Mouse (Mus musculus): ENCODE data around the gene Olfr655. TPM values are rescaled to one million over a fixed set of nuclear protein-coding genes. Genes with fewer than 3 reads are reported as not detected.

The Olfr655 gene
- not detected for total RNA-seq (2021)

- DNase-seq (ENCODE audit: low spot score in 2 of 2) = no peak
- intact Hi-C loops (cut with DNase I) = no loop called here
These were observed at the start of gene Olfr655 for GRCm38 (mm10) chr7:104601679-104602078. Gene Olfr655 (minus strand): TSS chr7:104601779.

GRCm38 (mm10) chr7:104646841-104647482 lies 45.4 kb upstream of the Olfr655 start, which contains the start of gene Olfr658:
Gene Olfr658 (minus strand): TSS chr7:104647305.
- DNase-seq (ENCODE audit: low spot score in 2 of 2) = peak; percentile 4 to 5
- intact Hi-C loops (cut with DNase I) = no loop called here

GRCm38 (mm10) chr7:104624494-104624893 lies 22.9 kb upstream of the Olfr655 start, which contains the start of gene Olfr657:
Gene Olfr657 (plus strand): TSS chr7:104624794.
- intact Hi-C loops (cut with DNase I) = no loop called here
- no peak for DNase-seq (ENCODE audit: low spot score in 2 of 2)

GRCm38 (mm10) chr7:104613655-104614054 lies 12.1 kb upstream of the Olfr655 start, which contains the start of gene Olfr656:
Gene Olfr656 (plus strand): TSS chr7:104613955.
- no peak for DNase-seq (ENCODE audit: low spot score in 2 of 2)

GRCm38 (mm10) chr7:104604727-104605126 lies 3.1 kb upstream of the Olfr655 start:
- intact Hi-C loops (cut with DNase I) = no loop called here
- DNase-seq (ENCODE audit: low spot score in 2 of 2) = no peak

More at GRCm38 (mm10) chr7:104613655-104614054, 12.1 kb upstream of the Olfr655 start, which contains the start of gene Olfr656:
- intact Hi-C loops (cut with DNase I) = no loop called here

GRCm38 (mm10) chr7:104603173-104603572 lies 1.6 kb upstream of the Olfr655 start:
- no peak for DNase-seq (ENCODE audit: low spot score in 2 of 2)
- intact Hi-C loops (cut with DNase I) = no loop called here

GRCm38 (mm10) chr7:104588274-104588673 lies 13.3 kb downstream of the Olfr655 start:
- intact Hi-C loops (cut with DNase I) = no loop called here
- DNase-seq (ENCODE audit: low spot score in 2 of 2) = no peak

- DNase-seq (ENCODE audit: low spot score in 2 of 2) = no peak
- intact Hi-C loops (cut with DNase I) = no loop called here
These were observed 14.9 kb downstream of the Olfr655 start, which contains the start of gene Olfr654 for GRCm38 (mm10) chr7:104586725-104587124. Gene Olfr654 (plus strand): TSS chr7:104587025.

GRCm38 (mm10) chr7:104581429-104581828 lies 20.1 kb downstream of the Olfr655 start:
- no peak for DNase-seq (ENCODE audit: low spot score in 2 of 2)
- intact Hi-C loops (cut with DNase I) = no loop called here

GRCm38 (mm10) chr7:104580846-104581245 lies 20.7 kb downstream of the Olfr655 start:
- intact Hi-C loops (cut with DNase I) = no loop called here
- no peak for DNase-seq (ENCODE audit: low spot score in 2 of 2)

GRCm38 (mm10) chr7:104577014-104577413 lies 24.6 kb downstream of the Olfr655 start, which contains the start of gene Olfr653:
Gene Olfr653 (plus strand): TSS chr7:104577314.
- intact Hi-C loops (cut with DNase I) = no loop called here
- DNase-seq (ENCODE audit: low spot score in 2 of 2) = no peak

GRCm38 (mm10) chr7:104560601-104561000 lies 41.0 kb downstream of the Olfr655 start, which contains the start of gene Olfr652:
Gene Olfr652 (plus strand): TSS chr7:104560901.
- intact Hi-C loops (cut with DNase I) = no loop called here
- DNase-seq (ENCODE audit: low spot score in 2 of 2) = no peak

- no peak for DNase-seq (ENCODE audit: low spot score in 2 of 2)
- intact Hi-C loops (cut with DNase I) = no loop called here
These were observed 48.9 kb downstream of the Olfr655 start for GRCm38 (mm10) chr7:104552700-104553099.

- intact Hi-C loops (cut with DNase I) = no loop called here
- DNase-seq (ENCODE audit: low spot score in 2 of 2) = no peak
These were observed 51.7 kb downstream of the Olfr655 start, which contains the start of gene Olfr651 for GRCm38 (mm10) chr7:104549833-104550232. Gene Olfr651 (plus strand): TSS chr7:104550133.

Other genes starting within 250 kb of the Olfr655 start
- 1 to 10 TPM; 1.0 to 1.3 TPM for gene Trim12c, start 248.4 kb downstream of the Olfr655 start, total RNA-seq (2021)
- not detected for gene Trim30b, start 231.9 kb downstream of the Olfr655 start, total RNA-seq (2021)
- not detected for gene Trim30c, start 200.9 kb downstream of the Olfr655 start, total RNA-seq (2021)
- gene Trim30a, start 136.6 kb downstream of the Olfr655 start, total RNA-seq (2021) = under 1 TPM; 0.69 to 0.93 TPM
- gene Trim30d, start 93.9 kb downstream of the Olfr655 start, total RNA-seq (2021) = under 1 TPM; 0.35 to 0.59 TPM
- gene Olfr651, start 51.6 kb downstream of the Olfr655 start, total RNA-seq (2021) = not detected
- gene Olfr652, start 40.9 kb downstream of the Olfr655 start, total RNA-seq (2021) = not detected
- not detected for gene Olfr653, start 24.5 kb downstream of the Olfr655 start, total RNA-seq (2021)
- not detected for gene Olfr654, start 14.8 kb downstream of the Olfr655 start, total RNA-seq (2021)
- gene Olfr656, start 12.2 kb upstream of the Olfr655 start, total RNA-seq (2021) = not detected
- gene Olfr657, start 23.0 kb upstream of the Olfr655 start, total RNA-seq (2021) = not detected
- not detected for gene Olfr658, start 45.5 kb upstream of the Olfr655 start, total RNA-seq (2021)
- gene Olfr659, start 65.0 kb upstream of the Olfr655 start, total RNA-seq (2021) = not detected
- not detected for gene Olfr661, start 84.7 kb upstream of the Olfr655 start, total RNA-seq (2021)
- not detected for gene Usp17le, start 175.7 kb upstream of the Olfr655 start, total RNA-seq (2021)
- not detected for gene Usp17lb, start 240.8 kb upstream of the Olfr655 start, total RNA-seq (2021)

Data from left cerebral cortex, postnatal 36 days (tissue).